In genomic region chr13:107546181-107546900, GRCm38 (mm10) we compare ENCODE assay signal across 12 mouse cellular contexts.
DNase-seq lines count a peak whose midpoint lies in the region; ATAC-seq lines count a peak whose summit lies in the region.
"Had no signal": no experiment of that assay in that cellular context is flagged by ENCODE, and none has a peak within 500 bp of the region (broad histone marks: within the 10 kb centered on the region; RNA-seq: fewer than 3 reads in every experiment).

No protein-coding gene starts in this region.

- H3K4me1 ChIP-seq in forebrain, embryonic 16.5 days (replicated peaks; ENCODE audit: control insufficient read depth, insufficient read depth, low read length): peaks cover 34% of the 10 kb centered on the region
- peaks cover 31% of the 10 kb centered on the region for H3K4me1 ChIP-seq in midbrain, embryonic 14.5 days (ENCODE audit: control insufficient read depth, insufficient read depth, low read length)
- H3K4me1 ChIP-seq: stomach, embryonic 15.5 days had no signal

- no peaks in the 10 kb centered on the region; the same call in 1 of the 2 replicates for H3K9me3 ChIP-seq in forebrain, embryonic 16.5 days (ENCODE audit: control insufficient read depth, low read length)
- H3K9me3 ChIP-seq in midbrain, embryonic 14.5 days (ENCODE audit: control insufficient read depth, low read length): no peaks in the 10 kb centered on the region
- H3K9me3 ChIP-seq: intestine, embryonic 15.5 days; lung, embryonic 15.5 days; stomach, embryonic 15.5 days had no signal

- intact Hi-C loops in left cerebral cortex, postnatal 25 days (cut with DNase I): loop anchor here (2.0 to 10.0 kb wide), 4 partner anchors 54 to 608 kb away; partner anchors contain the start of genes Ercc8 and Ndufaf2

- H3K36me3 ChIP-seq in forebrain, embryonic 16.5 days (ENCODE audit: control insufficient read depth, insufficient read depth): no peaks in the 10 kb centered on the region
- H3K36me3 ChIP-seq in midbrain, embryonic 14.5 days (ENCODE audit: control insufficient read depth, insufficient read depth, low read length): no peaks in the 10 kb centered on the region
- H3K36me3 ChIP-seq: intestine, embryonic 15.5 days; lung, embryonic 15.5 days; stomach, embryonic 15.5 days had no signal

- H3K27ac ChIP-seq in forebrain, embryonic 16.5 days (ENCODE audit: low read length): peak overlapping the region; percentile 89
- H3K27ac ChIP-seq in midbrain, embryonic 14.5 days (replicated peaks; ENCODE audit: low read depth, low read length): peak overlapping the region; percentile 27
- H3K27ac ChIP-seq: intestine, embryonic 15.5 days; lung, embryonic 15.5 days; stomach, embryonic 15.5 days had no signal

- peak; percentile 38 for ATAC-seq in forebrain, embryonic 16.5 days
- ATAC-seq in midbrain, embryonic 14.5 days (ENCODE audit: low FRiP score, low TSS enrichment): no peak
- ATAC-seq: intestine, embryonic 15.5 days had no signal

- peak overlapping the region; percentile 23; the same call in 1 of the 2 replicates for H3K9ac ChIP-seq in forebrain, embryonic 16.5 days (replicated peaks; ENCODE audit: low read depth, low read length)
- H3K9ac ChIP-seq in midbrain, embryonic 14.5 days (replicated peaks; ENCODE audit: low read length): no peak overlapping the region
- H3K9ac ChIP-seq: intestine, embryonic 15.5 days; lung, embryonic 15.5 days; stomach, embryonic 15.5 days had no signal

- H3K4me2 ChIP-seq in forebrain, embryonic 16.5 days (ENCODE audit: low read length): peak overlapping the region; percentile 36
- H3K4me2 ChIP-seq in midbrain, embryonic 14.5 days (ENCODE audit: low read length): 0 out of 2 replicates have a peak overlapping the region, but pooled peaks have one; percentile 6
- H3K4me2 ChIP-seq: intestine, embryonic 15.5 days; lung, embryonic 15.5 days; stomach, embryonic 15.5 days had no signal

- H3K4me3 ChIP-seq in forebrain, embryonic 16.5 days (replicated peaks; ENCODE audit: low read length): no peak overlapping the region
- no peak overlapping the region for H3K4me3 ChIP-seq in midbrain, embryonic 14.5 days (replicated peaks; ENCODE audit: low read depth, low read length)
- H3K4me3 ChIP-seq: intestine, embryonic 15.5 days; lung, embryonic 15.5 days; stomach, embryonic 15.5 days had no signal

- DNase-seq in left cerebral cortex, postnatal 25 days (ENCODE audit: low spot score in 2 of 2): peak; percentile 19 to 55
- no peak for DNase-seq in left cerebral cortex, adult 11 months (ENCODE audit: low spot score)
- peak; percentile 58 for DNase-seq in midbrain, embryonic 14.5 days
- peak; percentile 11 for DNase-seq in right cerebral cortex, postnatal 25 days
- no peak for DNase-seq in B cell, adult 2 months
- DNase-seq in spleen, postnatal 10 days (ENCODE audit: low spot score in 2 of 2): no peak
- no peak for DNase-seq in spleen, postnatal 36 days (ENCODE audit: low spot score in 2 of 2)
- DNase-seq: cerebellum, adult 2 months had no signal

- WGBS in forebrain, embryonic 16.5 days: 12% methylated on average over 10 of the region's 10 CpGs
- 47% methylated on average over 10 of the region's 10 CpGs for WGBS in midbrain, embryonic 14.5 days

- no peaks in the 10 kb centered on the region for H3K27me3 ChIP-seq in forebrain, embryonic 16.5 days (replicated peaks; ENCODE audit: control insufficient read depth, insufficient read depth, low read length)
- no peaks in the 10 kb centered on the region for H3K27me3 ChIP-seq in midbrain, embryonic 14.5 days (ENCODE audit: control insufficient read depth, insufficient read depth, low read length)
- H3K27me3 ChIP-seq: intestine, embryonic 15.5 days; lung, embryonic 15.5 days; stomach, embryonic 15.5 days had no signal

Comparison
In these comparisons a context has a peak if more than half of its experiments do, and no peak if none do; other contexts are left out.
1. DNase-seq: peak in left cerebral cortex, postnatal 25 days (2 of 2), midbrain, embryonic 14.5 days (single experiment) and right cerebral cortex, postnatal 25 days (single experiment); none in left cerebral cortex, adult 11 months (single experiment), B cell, adult 2 months (0 of 2), spleen, postnatal 10 days (0 of 2) and spleen, postnatal 36 days (0 of 2).